Mouse (Mus musculus) cerebellum, adult 9-10 months (tissue): Measurements from ENCODE around the gene Kat2a.
"Not testable (repeated sequence)": the region's sequence is repeated elsewhere in the genome, so short reads cannot be mapped to it uniquely, and the experiment has no call there.

ENCODE experiments used
- DNase-seq: peaks from one replicate; pipeline ENCODE4 v3.0.0; 2022

The Kat2a gene

DNA sequence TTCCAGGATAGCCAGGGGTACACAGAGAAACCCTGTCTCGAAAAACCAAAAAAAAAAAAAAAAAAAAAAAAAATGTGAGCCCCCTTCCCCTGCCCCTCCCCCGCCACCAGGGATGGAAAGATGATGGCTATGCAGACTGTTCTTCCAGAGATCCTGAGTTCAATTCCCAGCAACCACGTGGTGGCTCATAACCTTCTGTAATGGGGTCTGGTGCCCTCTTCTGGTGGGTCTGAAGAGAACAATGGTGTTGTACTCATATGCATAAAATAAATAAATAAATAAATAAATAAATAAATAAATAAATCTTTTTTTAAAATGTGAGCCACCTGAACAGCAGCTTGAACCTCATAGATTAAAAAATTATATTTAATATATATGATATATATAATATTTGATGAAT lies 56.7 kb downstream of the Kat2a start:
- not testable (repeated sequence) for DNase-seq
